Mouse (Mus musculus) brown adipose tissue, adult 24 weeks (tissue): ENCODE data around the gene Pon1. TPM values are rescaled to one million over a fixed set of nuclear protein-coding genes. Genes with fewer than 3 reads are reported as not detected.

ENCODE experiments used
- H3K27ac ChIP-seq: fragments of 200-500 bp; replicated peaks from 2 replicates; pipeline ENCODE4 v1.5.1; 2012; ENCODE audit warnings: low read depth, mild to moderate bottlenecking, low read length
- H3K4me1 ChIP-seq: fragments of 200-500 bp; 2 replicates; pipeline ENCODE4 v1.6.1; 2012; ENCODE audit warnings: low read length, mixed read lengths; ENCODE audit not compliant: control insufficient read depth, insufficient read depth, insufficient read length
- H3K4me3 ChIP-seq: fragments of 200-500 bp; 2 replicates; pipeline ENCODE4 v1.5.1; 2012; ENCODE audit warnings: low read depth, mild to moderate bottlenecking, low read length, moderate library complexity; ENCODE audit not compliant: insufficient read depth
- polyA plus RNA-seq: library from polyadenylated mRNA; stranded (reverse); fragments of >200 nt; gene quantifications from 2 replicates; pipeline ENCODE4 v1.2.4, GENCODE M21; 2012; ENCODE audit not compliant: missing spikeins, insufficient read depth, insufficient read length

Pon1 gene
- polyA plus RNA-seq, 1 experiment, result 32.6 TPM

- Histone ChIP-seq H3K4me3 (no peak overlapping the region), H3K27ac (no peak overlapping the region), H3K4me1 (peaks cover 7% of the 10 kb centered on the region)
Measured at GRCm38 (mm10) chr6:5163507-5164144, 30.1 kb downstream of the Pon1 start.

DNA sequence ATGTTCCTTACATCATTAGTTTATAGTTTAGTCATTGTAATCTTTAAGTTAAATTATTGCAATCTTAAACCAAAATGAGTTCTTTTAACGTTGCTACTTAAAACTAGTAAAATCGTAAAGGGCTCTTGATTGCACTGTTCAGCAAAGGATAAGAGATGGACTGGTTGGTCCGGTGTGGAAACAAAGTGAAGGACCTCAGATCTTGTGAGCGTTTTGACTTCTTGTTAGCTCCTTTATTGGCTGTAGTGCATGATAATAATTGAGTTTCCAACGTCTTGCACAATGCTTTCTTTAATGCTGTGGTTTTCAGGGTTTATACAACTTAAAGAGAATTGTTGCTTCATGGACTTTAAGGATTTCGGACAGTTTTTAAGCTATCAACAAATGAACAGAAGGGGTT lies 31.7 kb downstream of the Pon1 start:
- no peak overlapping the region for H3K4me3 ChIP-seq
- peaks cover 2% of the 10 kb centered on the region for H3K4me1 ChIP-seq
- no peak overlapping the region for H3K27ac ChIP-seq

DNA sequence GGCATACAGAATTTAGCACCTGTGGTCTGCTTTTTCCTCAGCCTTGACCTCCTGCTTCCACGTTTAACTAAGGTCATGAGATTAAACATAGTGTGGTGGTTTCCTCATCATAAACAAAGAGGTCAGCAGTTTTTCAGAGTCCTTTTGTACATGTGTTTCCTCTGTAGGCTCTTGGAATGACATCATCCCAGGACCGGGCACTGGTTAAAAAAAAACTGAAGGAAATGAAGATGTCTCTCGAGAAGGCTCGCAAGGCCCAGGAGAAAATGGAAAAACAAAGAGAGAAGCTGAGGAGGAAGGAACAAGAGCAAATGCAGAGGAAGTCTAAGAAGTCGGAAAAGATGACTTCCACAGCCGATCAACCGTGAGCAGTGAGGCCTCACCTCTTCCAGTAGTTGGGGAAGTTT lies 34.4 kb downstream of the Pon1 start:
- H3K4me3 ChIP-seq, result no peak overlapping the region
- H3K27ac ChIP-seq, result no peak overlapping the region
- no peaks in the 10 kb centered on the region; the same call in none of the 2 replicates for H3K4me1 ChIP-seq

DNA sequence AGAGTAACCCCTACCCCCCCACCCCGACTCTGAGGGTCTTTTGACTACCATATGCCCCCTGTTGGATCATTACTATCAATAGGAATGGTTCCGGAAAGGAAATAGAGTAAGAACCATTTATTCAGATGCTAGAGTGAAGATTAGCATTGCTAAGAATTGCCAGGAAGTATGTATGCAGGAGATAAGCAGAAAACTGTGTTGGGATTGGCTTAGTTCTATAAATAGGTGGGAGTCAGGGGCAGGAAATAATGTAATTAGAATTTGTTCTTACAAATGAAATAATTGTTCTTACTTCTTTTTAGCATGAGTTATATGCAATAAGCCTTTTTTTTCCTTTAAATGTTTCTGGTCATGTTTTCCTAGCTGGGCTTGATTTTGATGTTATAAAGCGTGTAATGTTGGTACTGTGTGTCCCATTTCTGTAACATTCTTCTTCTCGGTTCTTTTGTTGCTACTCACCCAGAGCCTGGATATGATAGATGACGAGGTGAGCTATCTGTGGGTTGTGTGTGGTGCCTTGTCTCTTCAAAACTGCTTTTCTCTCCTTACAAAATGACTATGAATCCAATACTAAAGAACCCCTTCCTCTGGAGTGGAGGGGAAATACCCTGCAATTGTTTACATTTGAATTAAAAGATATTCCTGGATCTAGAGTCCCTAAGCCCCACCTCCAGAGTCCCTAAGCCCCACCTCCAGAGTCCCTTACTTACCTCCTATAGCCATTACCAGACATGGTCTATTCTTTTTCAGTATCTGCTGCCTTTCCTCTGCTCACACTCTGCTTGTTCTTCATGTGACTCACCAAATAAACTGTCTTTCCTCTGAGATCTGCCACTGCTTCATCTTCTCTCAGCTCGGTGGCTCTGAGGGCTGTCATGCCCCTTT lies 37.0 kb downstream of the Pon1 start:
- H3K27ac ChIP-seq, result no peak overlapping the region
- no peaks in the 10 kb centered on the region; the same call in none of the 2 replicates for H3K4me1 ChIP-seq

DNA sequence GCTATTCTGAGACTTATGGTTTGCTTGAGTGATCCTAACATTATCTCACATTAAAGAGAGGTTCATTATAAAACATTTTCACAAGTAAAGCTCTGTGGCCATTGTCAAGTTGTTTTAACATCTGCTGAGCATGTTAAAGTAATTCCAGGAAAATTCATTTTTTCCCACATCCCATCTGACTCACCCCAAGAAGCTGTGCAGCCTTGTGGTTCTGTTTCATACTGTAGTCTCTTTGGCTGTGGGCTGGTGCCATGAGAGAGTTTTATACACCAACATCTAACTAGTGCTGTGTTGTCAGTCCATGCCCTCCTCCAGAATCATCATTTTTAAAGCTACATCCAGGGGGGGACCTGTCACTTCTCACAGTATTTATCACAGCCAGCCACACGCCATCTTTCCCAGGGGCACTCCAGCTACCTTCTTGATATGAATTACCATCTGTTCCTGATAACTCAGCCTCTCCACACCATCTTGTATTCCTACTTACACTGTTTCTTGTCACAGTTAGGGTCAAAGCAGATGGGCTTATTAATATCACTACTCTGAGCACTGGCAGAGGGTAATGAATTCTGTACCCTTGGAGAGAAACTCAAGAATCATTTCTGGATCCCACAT lies 38.3 kb downstream of the Pon1 start:
- peaks cover 3% of the 10 kb centered on the region; the same call in 1 of the 2 replicates for H3K4me1 ChIP-seq
- H3K27ac ChIP-seq, result no peak overlapping the region
- no peak overlapping the region for H3K4me3 ChIP-seq

More for the DNA sequence above, 37.0 kb downstream of the Pon1 start:
- no peak overlapping the region for H3K4me3 ChIP-seq

GRCm38 (mm10) chr6:5154786-5155185 lies 39.0 kb downstream of the Pon1 start:
- Histone ChIP-seq H3K4me3 (no peak overlapping the region), H3K27ac (no peak overlapping the region), H3K4me1 (peaks cover 5% of the 10 kb centered on the region; the same call in 1 of the 2 replicates)

DNA sequence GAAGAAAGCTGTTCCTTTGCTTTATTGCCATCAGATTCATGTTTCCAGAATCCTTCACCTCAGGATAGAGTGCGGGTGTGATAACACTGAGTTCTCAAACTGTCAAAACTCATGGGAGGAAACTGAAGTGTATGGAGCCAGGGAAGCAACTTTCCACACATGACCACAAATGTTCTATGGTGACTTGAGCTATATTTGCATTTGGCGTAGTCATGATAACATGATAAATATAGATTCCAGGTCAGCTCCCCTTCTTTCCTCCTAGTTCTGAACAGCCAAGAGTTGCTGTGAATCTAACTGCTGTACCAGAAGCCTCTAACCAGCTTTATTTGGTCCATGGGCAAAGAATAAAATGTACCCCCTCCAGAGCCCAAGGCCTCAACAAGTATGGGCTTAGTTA lies 41.6 kb downstream of the Pon1 start:
- H3K27ac ChIP-seq, result no peak overlapping the region
- H3K4me1 ChIP-seq, result peaks cover 5% of the 10 kb centered on the region; the same call in 1 of the 2 replicates
- no peak overlapping the region for H3K4me3 ChIP-seq

GRCm38 (mm10) chr6:5151171-5151570 lies 42.6 kb downstream of the Pon1 start:
- peaks cover 5% of the 10 kb centered on the region; the same call in 1 of the 2 replicates for H3K4me1 ChIP-seq
- no peak overlapping the region for H3K27ac ChIP-seq
- no peak overlapping the region for H3K4me3 ChIP-seq

DNA sequence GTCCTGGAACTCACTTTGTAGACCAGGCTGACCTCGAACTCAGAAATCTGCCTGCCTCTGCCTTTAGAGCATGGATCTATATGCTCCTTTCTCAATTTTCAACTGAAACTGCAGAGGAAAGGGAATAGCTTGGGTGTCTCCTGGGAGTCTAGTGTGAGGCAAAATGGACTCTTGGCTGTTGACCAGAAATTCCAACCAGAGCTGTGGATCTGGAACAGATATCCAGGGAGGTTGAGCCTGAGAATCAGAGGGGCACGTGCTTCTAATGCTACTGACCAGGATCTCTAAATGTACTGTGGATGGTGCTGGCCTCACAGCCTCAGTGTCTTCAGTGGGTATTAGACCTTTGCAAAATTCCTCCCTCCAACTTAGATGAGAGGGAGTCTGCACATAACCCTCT lies 43.8 kb downstream of the Pon1 start:
- no peak overlapping the region for H3K27ac ChIP-seq
- no peak overlapping the region for H3K4me3 ChIP-seq
- H3K4me1 ChIP-seq, result peaks cover 5% of the 10 kb centered on the region; the same call in 1 of the 2 replicates

DNA sequence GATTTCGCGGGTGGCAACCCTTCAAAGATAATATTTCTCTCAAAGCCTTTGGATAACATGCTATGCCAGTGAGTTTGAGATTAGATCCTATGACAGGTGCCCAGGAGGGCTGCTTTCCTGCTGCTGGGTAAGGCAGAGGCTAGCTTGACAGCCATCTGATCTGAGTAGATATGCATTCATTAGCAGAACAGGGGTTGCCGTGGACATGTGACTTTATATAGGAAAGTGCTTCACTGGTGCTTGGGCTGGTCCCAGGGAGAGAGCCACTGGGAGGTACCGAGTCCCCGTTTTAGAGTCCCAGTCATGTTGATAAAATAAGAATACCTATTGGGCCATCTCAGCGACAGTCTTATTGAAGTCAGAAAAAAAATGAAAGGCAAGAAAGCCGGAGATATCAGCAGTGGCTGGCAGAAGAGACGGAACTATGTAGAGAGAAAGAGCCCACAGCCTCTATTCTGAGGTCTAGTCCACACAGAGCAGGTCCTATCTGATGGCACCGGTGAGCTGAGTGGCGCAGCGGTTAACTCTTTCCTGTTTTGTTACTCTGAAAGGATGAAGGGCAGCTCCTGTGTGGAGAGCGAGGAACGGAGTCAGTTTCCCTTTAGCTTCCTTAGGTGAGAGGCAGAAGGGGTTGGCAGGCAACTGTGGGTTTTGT lies 46.1 kb downstream of the Pon1 start:
- H3K27ac ChIP-seq, result no peak overlapping the region
- H3K4me1 ChIP-seq, result peaks cover 5% of the 10 kb centered on the region; the same call in 1 of the 2 replicates
- no peak overlapping the region for H3K4me3 ChIP-seq

DNA sequence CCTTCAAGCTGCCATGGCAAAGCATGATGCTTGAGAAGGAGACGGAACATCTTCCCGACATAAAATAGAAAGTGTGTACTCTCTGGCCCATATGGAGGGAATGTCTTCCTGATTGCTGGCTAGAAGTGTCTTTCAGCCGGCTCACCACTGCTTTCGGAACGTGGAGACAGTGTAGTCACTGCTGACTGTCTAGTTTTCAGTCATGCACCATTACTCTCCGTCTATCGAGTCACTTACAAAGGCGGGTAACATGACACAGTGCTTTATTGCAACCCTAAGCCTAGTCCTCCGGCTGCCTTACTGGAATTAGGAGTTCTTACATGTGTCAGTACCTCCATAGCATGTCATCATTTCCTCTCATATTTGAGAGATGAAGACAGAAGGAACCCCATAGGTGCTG lies 54.1 kb downstream of the Pon1 start:
- Histone ChIP-seq H3K4me1 (no peaks in the 10 kb centered on the region), H3K27ac (no peak overlapping the region), H3K4me3 (no peak overlapping the region)

- Histone ChIP-seq H3K4me1 (no peaks in the 10 kb centered on the region), H3K27ac (no peak overlapping the region), H3K4me3 (no peak overlapping the region)
Measured at GRCm38 (mm10) chr6:5138875-5139631, 54.7 kb downstream of the Pon1 start.

DNA sequence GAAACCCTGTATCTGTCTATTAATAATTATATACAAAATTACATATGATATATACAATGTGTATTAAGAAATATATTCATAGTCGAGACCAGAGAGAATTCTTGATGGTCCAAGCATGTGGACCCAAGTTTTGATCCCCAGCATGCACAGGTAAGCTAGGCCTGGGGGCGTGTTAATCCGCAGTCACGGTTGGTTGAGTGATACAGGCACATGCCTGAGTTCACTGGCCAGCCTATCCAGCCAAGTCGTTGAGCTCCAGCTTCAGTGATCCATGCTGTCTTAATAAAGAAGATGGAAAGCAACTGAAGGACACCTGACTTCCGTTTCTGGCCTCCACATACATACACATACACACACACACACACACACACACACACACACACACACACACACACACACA lies 57.7 kb downstream of the Pon1 start:
- H3K4me3 ChIP-seq, result no peak overlapping the region
- H3K27ac ChIP-seq, result no peak overlapping the region
- H3K4me1 ChIP-seq, result no peaks in the 10 kb centered on the region

GRCm38 (mm10) chr6:5134986-5135385 lies 58.8 kb downstream of the Pon1 start:
- no peak overlapping the region for H3K27ac ChIP-seq
- no peaks in the 10 kb centered on the region for H3K4me1 ChIP-seq
- H3K4me3 ChIP-seq, result no peak overlapping the region
